Mouse (Mus musculus): ENCODE measurements at regions not wholly inside any gene's neighbourhood (a gene's known extent, or its start where the extent isn't known, plus 50 kb on each side); places are given as distances from the start of the nearest gene placed in this dataset.
A peak's percentile ranks its signal among the peaks of the same experiment; 100 is the strongest.

DNA sequence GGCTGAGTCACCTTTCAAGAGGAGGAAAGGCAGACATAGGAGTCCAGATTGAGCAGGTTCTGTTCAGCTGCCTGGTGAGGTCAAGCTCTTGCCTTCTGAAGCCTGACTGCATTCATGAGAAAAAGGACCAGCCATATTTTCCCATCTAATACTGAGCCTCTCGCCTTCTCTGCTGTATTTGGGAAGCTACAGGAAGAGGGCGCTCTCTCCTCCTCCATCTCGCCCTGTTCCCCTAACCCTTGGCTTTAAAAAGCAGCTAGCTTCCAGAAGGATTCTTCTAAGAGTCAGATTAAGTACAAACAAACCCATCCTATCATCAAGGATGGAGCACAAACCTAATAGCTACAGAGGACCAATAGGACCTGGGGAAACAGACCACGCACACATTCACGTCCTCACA is 98.3 kb downstream of the Foxb1 start:
- no peak for DNase-seq (ENCODE audit: low spot score)

DNA sequence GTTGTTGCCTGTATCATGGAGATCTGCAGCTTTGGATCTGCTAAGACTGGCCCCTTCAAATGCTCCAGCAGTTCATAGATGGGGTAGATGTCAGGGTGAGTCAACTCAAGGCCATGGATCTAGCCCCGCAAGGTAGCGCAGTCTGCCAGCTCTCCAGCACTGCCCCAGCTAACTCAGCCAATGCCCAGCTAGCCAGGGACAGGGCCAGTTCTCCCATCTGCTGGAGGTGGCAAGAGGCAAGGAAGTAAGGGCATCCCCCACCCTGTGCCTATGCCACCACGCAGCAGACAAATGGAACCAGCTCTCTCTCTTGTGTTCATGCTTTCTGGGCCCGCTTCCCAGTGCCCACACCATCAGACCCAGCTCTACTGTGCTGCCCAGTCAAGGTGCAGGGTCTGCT is 102.5 kb downstream of the Foxb1 start:
- DNase-seq (ENCODE audit: low spot score): no peak

DNA sequence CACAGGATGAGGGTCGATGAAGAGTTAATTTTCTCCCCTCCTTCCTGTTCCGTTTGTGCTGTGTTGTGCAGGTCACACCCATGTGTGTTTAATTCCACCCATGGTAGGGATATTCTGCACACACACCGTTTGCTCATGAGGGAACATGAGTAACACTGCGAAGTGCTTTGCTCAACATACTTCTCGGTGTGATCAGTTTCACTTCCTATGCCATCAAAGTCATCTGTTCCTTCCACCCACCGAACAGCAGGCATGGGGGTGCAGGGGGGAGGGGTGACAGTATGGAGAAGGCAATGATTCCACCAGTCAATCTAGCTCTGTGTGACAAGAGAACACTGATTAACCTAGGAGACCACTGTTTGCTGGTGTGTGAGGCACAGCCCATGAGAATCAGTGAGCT is 104.7 kb downstream of the Foxb1 start:
- no peak for DNase-seq (ENCODE audit: low spot score)

DNA sequence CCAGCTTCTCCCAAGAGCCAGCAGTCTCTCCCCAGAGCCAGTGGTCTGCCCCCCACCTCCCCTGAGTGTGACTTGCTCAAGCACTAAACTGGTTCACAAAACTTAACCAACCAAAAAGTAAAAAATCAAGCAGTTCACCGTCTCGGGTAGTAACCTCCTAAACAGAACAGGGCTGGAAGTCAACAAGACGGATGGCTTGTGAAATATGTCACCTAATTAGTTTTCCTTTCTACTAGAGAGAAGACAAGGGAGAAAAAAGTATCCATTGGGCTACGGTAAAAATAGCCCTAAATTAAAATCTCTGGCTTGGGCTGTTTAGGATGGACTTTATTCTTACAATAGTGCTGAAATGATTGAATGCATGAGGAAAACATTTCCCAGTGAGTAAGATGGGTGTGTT is 108.6 kb downstream of the Foxb1 start:
- no peak for DNase-seq (ENCODE audit: low spot score)

DNA sequence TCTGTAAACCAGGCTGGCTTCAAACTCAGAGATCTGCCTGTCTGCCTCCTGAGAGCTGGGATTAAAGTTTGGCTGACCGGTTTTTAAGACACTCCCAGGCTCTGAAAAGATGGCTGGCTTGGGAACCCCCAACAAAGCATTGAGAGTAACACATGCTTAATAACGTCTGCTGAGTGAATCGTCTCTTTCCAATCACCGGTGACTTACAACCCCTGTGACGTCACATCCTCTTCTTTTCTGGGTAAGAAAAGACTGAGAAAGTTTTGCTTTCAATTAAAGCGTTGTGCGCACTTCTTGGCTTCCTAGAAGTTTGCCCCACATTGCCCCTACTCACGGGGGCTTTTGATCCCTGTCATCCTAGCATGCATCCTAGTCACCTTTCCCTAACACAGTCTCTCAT is 109.1 kb downstream of the Foxb1 start:
- DNase-seq (ENCODE audit: low spot score): no peak

DNA sequence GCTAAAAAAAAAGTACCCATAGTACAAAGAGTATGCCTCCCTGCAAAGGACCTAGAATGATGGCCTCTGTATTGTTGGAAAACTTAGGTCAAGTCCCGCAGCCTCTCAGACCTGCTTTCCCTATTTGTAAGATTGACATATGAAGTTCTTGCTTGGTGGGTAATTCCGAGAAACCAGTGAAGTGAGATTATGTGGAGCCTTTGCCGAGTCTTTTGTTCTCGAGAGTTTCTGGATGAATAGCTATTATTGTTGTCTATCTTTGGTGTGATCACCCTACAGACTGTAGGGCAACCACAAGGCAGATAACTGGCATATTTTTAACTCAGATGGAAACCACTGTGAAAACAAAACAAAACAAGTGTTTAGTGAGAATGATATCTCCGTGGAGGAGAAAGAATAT is 118.1 kb downstream of the Foxb1 start:
- no peak for DNase-seq (ENCODE audit: low spot score)

DNA sequence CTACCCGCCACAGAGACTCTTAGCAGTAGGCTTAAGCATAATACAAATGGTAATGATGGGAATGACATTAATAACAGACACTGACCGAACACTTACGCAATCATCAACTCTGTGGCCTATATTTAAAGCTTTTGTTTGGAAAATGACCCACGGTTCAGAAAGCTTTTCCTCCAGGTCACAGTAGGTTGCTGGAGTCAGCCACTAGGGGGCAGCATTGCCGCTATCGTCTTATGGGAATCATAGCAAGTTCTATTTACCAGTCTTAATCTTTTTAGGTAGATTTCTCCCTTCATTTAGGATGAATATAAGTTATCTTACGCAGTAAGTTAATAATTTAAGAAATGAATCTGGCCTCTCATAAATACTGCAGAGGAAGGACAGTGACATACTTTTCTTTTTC is 137.4 kb downstream of the Foxb1 start:
- peak; percentile 17 for DNase-seq (ENCODE audit: low spot score)

DNA sequence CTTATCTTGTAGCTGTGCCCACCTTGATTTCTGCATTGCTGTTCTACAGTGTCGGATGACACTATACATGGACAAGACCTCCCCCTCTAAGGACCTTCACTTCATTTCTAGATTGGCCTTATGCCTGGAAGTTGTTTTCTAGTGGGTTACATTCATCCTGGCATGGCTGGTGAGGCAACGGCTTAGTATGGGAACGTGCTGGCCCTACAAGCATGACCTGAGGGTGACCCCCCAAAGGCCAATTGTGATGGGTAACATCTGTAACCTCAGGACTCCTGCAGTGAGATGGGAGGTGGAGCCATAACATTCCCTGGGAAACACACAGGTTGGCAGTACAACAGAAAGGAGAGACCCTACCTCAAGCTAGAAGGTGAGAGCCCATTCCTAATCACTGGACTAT is 139.7 kb downstream of the Foxb1 start:
- no peak for DNase-seq (ENCODE audit: low spot score)

DNA sequence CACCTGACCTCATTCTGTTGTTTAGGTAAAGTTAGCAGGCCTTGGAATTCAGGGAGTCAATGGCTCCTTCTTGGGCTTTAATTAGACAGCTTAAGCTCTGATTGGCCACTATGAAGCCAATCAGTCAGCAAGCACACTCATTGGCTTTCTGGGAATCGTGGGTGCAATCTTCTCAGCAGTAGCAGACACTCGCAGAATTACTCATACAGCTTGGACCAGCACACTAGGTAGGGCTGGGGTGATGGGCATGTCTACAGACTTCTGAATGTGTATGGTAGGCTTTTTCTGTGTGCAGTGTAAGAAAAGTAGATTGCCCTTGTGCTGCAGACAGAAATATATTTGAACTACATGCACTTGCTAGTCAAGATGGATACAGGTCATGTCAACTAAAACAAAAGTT is 143.4 kb downstream of the Foxb1 start:
- DNase-seq (ENCODE audit: low spot score): no peak

DNA sequence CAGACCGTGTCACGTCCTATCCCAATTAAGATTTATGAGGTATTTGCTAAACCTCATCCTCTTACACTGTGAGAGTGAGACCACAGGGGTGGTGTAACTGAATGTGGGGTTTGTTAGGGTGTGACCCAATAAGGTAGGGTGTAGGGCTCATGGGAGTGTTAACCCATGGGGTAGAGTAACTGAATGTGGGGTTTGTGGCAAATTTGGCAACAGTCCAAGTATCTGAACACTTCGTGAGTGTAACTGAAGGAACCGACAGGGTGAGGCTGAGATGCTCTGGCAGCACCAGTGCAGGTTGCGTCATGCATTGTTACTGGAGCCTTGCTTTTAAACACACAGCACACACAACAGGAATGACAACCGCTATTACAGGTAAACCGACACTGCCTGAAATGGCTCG is 144.1 kb downstream of the Anxa2 start:
- no peak for DNase-seq (ENCODE audit: low spot score)

DNA sequence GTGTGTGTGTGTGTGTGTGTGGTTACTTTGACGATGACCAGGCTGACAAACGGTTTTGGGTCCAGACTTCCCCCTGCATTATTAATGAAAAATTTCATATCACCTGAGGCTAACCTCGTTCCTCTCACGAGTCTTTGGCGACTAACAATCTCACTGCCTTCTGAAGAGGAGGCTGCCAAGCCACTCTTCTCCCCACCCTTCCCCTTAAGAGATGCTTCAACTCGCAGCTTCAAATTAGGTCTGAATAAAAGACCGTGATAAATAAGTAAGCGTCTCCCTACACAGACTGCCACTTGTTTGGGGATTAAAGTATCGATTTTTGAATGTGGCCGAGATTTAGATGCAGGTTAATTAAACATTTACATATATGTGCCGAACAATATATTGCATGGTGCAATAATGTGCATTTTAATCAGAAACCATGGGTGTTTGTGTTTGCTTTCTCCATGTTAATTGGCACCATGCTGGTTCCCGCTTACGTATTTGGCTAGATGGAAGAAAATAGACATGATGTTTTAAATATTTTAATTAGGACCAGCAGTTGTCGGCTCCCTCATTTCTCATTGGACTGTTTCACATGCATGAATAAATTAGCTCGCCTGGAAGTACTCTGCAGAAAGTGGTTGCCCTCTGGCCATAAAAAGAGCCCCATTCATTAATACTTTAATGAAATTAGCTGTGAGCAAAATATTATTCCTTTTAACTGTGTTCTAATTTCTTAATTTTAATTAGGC is 139.1 kb downstream of the Anxa2 start:
- no peak for DNase-seq (ENCODE audit: low spot score)

DNA sequence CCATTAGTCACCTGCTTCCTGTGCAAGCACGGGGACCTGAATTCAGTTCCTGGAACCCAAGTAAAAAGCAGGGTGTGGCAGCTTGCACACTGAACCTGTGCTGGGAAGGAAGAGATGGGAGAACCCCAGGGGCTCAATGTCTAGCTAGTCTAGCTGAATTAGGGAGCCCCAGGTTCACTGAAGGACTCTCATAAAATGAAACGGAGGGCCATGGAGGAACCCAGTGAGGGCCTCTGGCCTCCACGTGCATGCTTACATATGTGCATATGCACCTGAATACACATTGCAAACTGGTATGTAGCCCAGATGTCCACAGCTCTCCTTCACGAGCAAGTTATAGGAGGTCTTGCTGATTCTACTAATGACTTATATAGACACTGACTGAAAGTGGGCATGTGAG is 135.4 kb downstream of the Anxa2 start:
- DNase-seq (ENCODE audit: low spot score): no peak

DNA sequence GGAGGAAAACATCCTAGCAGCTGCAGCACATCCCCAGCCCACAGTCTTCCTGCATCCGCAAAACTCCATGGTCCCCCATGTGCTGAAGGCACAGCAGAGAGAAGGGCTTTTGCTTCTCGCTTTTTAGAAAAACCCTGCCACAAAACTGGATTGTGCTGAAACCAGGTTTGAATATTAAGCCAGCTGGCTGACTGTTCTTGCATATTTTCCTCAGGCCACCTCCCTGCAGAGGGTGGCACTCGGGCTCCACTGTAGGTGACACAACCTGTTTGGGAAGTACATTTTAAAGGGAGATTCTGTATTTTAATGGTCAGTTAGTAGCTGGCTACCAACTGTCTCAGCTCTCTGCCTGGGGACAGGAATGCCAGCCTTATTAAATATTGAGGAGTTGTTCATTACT is 133.7 kb downstream of the Anxa2 start:
- DNase-seq (ENCODE audit: low spot score): no peak

DNA sequence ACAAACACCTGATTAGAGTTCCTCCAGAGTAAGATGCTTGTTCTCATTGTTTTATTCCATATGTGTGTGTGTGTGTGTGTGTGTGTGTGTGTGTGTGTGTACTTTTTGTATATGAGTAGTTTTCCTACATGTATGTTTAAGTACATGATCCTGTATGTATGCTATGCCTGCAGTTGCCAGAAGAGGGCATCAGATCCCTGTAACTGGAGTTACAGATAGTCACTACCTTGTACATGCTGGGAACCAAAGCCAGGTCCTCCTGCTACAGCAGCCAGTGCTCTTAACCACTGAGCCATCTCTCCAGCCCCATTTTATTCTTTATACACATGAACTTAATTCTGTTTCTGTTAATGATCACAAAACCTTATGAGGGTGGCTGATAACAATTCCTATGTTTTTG is 127.8 kb downstream of the Anxa2 start:
- no peak for DNase-seq (ENCODE audit: low spot score)

DNA sequence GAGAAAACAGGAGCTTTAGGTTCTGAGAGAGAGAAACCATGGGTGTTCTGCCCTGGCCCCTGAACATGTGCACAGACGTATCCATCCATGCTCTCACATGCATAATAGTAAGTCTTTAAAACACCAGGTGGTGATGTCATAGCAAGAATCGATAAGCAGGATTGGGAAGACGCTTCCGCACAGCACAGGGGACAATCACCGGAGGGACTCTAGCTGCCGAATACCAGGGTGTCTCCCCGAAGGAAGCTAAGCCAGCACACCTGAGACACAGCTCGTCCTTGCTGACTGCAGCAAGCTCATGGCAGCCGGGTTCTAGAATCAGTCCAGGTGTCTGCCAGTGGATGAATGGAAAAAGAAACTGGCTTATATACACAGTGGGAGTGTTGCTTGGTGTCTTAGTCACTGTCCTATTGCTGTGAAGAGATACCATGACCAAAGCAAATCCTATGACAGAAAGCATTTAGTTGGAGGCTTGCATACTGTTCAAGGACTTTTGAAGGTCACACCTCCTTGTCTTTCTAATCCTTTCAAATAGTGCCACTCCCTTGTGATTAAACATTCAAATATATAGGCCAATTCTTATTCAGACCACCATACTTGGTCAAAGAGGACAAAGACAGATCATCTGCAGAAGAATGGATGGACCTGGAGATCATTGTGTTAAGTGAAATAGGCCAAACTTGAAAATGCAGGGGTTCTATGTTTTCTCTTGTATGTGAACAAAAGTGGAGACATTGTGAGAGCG is 124.4 kb downstream of the Anxa2 start:
- no peak for DNase-seq (ENCODE audit: low spot score)

DNA sequence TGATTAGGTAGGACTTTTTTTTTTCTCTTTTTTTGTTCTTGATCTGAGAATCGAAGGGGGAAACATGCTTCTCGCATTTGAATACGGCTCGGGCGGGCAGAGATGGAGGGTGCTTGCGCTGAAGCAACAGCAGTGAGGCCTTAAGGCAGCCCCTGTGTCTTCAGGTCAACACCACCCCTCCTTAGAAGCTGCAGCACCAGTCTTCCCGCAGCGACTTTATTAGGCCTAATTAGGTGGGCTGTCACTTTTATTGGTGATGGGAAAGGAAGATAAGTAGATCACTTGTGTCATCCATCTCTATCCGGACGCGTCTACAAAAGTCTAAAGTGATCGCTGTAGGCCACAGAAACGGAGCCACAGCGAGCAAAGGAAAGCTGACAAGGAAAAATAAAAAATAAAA is 122.0 kb downstream of the Anxa2 start:
- no peak for DNase-seq (ENCODE audit: low spot score)

DNA sequence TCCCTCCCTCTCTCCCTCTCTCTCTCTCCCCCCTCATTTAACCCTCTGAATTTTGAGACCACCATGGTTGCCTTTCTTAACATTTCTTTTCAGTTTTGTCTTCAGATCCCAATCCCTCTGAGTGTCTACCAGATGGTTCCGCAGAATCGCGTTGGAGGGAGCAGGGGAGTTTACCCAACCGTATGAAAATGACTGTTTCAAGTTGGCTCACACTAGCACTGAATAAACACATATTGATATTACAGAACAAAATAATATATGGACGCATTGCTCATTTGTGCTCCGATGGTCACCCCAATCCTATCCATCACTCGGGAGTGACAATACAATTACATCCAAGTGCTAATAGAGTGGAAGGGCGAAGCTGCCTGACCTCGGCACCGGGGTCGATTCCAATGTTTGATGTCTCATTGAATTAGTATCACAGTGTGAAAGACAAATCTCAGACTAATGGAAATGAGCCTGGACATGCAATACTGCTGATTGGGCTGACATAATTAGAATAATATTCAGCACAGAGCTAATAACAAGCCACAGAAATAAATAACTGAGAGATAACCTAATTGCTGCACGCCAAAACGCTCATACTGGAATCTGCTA is 115.3 kb downstream of the Anxa2 start:
- DNase-seq (ENCODE audit: low spot score): no peak

DNA sequence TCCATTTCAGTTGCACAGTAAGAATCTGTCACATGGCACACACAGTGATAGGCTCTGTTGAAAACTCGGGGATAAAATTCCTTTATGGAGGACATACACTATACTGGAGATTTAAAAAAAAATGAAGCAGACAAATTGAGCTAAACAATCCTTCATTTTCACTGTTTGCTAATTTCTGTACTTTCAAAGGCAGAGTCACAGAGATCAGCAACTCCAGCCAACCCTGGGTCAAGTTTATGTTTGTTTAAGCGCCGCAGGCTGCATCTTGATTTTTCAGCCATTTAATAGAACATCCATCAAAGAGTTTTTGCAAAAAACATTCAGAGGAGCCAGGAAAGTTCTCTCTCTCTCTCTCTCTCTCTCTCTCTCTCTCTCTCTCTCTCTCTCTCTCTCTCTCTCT is 114.8 kb downstream of the Anxa2 start:
- no peak for DNase-seq (ENCODE audit: low spot score)

DNA sequence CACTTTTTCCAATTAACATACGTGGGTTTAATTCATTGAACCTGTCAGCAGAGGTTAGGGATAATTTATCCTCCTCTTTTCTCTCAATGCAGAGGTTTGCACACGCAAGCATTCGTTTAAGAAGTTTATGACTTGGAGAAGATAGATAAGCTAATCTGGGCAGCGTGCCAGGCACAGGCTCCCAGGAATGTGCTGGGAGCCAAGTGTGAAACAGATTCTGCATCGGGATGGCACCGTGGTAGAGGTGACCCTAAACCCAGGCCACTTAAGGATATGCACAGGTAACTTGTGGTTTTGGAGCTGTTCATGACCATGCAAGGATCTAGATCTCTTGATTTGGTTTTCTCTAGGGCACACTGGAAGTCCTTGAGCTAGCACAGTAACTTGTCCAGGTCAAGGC is 113.6 kb downstream of the Anxa2 start:
- DNase-seq (ENCODE audit: low spot score): no peak

DNA sequence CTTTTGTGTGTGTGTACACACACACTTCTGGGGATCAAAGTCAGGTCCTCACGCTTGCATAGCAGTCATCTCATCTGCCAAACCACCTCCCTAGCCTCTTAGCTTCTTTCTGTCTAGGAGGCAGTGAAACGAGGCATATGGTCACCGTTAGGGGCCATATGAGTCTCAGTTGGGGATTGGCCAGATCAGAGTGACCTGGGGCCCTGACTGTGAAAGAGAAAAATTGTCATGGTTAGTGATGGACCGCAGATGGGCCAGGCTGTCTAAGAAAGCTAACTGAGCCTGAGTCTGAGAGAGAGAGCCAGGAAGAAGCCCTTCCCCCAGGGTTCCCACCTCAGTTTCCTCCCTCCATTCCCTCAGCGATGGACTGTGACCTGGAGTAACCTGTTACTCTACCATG is 89.8 kb downstream of the Anxa2 start:
- DNase-seq (ENCODE audit: low spot score): no peak

Measured in T-cell, adult 2 months (primary cell).